Mouse (Mus musculus): Measurements from ENCODE around the gene Tmem107. TPM values are rescaled to one million over a fixed set of nuclear protein-coding genes. Genes with fewer than 3 reads are reported as not detected.

The Tmem107 gene
- polyA plus RNA-seq, 2 experiments = 47.8 to 54.4 TPM

DNA sequence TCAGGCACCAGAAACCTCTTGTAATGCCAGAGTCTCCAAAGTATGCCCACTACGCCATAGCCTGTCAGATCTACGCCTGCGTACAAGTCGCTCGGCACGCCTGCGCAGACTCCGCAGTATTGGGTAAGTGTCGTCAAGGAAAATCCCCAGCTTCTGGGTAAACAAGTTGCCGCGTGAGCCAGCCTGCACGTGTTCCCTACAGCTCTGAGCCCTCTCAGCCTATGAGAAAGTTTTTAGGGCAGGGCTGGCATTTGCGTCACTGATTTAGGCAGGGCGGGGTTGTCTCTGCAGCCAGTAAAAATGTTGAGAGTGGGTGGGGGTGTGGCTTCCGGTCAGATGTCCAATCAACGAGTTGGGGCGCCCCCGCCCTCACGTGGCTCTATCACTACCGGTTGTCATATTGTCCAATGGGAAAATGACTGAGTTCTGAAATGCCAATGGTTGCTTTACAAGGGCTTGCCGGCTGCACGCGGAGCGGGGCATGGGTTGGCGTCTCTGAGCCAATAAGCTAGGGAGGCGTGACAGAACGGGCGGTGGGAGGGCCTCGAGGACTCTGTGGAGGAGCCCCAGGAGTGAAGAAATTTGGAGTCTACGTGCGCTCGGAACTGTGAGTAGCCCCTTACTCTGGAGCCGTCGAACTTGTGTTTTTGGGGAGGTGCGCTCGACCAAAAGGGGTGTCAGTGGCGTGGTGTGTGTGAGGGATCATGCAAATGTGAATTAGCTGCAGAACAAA is 24.3 kb downstream of the Tmem107 start, which contains the start of gene Per1:
TSS of gene Per1 (plus strand) at position 521 of the 733 bp plus-strand sequence.
- under 1% methylated on average over 37 of the region's 37 CpGs for WGBS
- Histone ChIP-seq H3K9me3 (ENCODE audit: control insufficient read depth, low read length) (no peaks in the 10 kb centered on the region), H3K9ac (ENCODE audit: low read depth, low read length, severe bottlenecking) (peak within 1 kb of the TSS; percentile 62), H3K4me3 (replicated peaks; ENCODE audit: low read length) (peak within 1 kb of the TSS; percentile 62), H3K4me2 (replicated peaks; ENCODE audit: low read depth, low read length, severe bottlenecking) (peak within 1 kb of the TSS; percentile 60), H3K27ac (replicated peaks; ENCODE audit: low read depth, low read length) (peak within 1 kb of the TSS; percentile 89), H3K27me3 (ENCODE audit: control insufficient read depth, insufficient read depth, low read length) (no peaks in the 10 kb centered on the region), H3K4me1 (ENCODE audit: control insufficient read depth, insufficient read depth, low read length) (peaks cover 31% of the 10 kb centered on the region), H3K36me3 (ENCODE audit: control insufficient read depth, insufficient read depth, low read length) (peaks cover 30% of the 10 kb centered on the region)
- ATAC-seq (ENCODE audit: low FRiP score, low read depth) (peak; percentile 91), DNase-seq (ENCODE audit: low spot score) (peak; percentile 100)
- 0 out of 2 replicates have a peak, but pooled peaks have one; percentile 16 for TF ChIP-seq POLR2A (IDR thresholded peaks at IDR 0.05; ENCODE audit: borderline replicate concordance, extremely low read depth, insufficient read depth, insufficient read length)

DNA sequence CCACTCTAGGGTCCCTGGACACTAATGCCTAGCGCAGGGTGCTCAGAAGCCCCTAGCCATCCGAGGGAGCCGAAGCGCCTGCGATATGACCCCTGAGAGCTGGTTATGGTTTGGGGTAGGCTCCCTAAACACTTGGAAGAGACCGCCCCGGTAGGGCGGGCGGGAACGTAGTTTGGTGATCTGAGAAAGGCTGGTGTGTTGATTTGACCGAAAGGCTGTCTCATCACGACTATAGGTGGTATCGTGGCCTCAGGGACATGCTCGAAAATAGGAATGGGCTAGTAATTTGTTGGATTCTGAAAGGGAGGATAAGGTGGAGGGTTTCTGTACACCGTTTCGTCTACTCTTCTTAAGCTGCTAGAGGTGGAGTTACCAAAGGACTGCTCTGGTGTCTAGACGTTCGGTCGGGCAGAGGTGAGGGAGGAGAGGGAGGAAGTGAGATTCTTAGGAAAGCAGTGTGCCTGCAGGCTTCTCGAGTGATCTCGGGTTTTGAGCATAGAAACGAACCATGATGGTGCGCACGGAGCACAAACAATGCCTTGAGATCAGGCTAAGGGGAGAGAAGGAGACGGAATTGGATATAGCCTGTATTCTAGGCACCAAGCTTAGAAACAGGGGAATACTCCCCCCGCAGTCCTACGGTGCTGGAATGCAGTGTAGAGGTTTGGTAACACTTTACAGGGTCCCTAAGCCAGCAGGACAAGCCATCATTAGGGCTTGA is 25.1 kb downstream of the Tmem107 start:
- 2% methylated on average over 27 of the region's 27 CpGs for WGBS
- H3K4me3 ChIP-seq (replicated peaks; ENCODE audit: low read length) = peak overlapping the region; percentile 62
- H3K36me3 ChIP-seq (ENCODE audit: control insufficient read depth, insufficient read depth, low read length) = peaks cover 26% of the 10 kb centered on the region
- H3K27me3 ChIP-seq (ENCODE audit: control insufficient read depth, insufficient read depth, low read length) = no peaks in the 10 kb centered on the region
- no peak for TF ChIP-seq POLR2A (IDR thresholded peaks at IDR 0.05; ENCODE audit: borderline replicate concordance, extremely low read depth, insufficient read depth, insufficient read length)
- H3K4me2 ChIP-seq (replicated peaks; ENCODE audit: low read depth, low read length, severe bottlenecking) = peak overlapping the region; percentile 60
- H3K4me1 ChIP-seq (ENCODE audit: control insufficient read depth, insufficient read depth, low read length) = peaks cover 30% of the 10 kb centered on the region
- H3K9ac ChIP-seq (ENCODE audit: low read depth, low read length, severe bottlenecking) = peak overlapping the region; percentile 62
- H3K9me3 ChIP-seq (ENCODE audit: control insufficient read depth, low read length) = no peaks in the 10 kb centered on the region
- H3K27ac ChIP-seq (replicated peaks; ENCODE audit: low read depth, low read length) = peak overlapping the region; percentile 89
- ATAC-seq (ENCODE audit: low FRiP score, low read depth) (no peak), DNase-seq (ENCODE audit: low spot score) (no peak)

GRCm38 (mm10) chr11:69096360-69096986 is 25.9 kb downstream of the Tmem107 start:
- 6% methylated on average over 9 of the region's 9 CpGs for WGBS
- no peaks in the 10 kb centered on the region for H3K27me3 ChIP-seq (ENCODE audit: control insufficient read depth, insufficient read depth, low read length)
- peaks cover 30% of the 10 kb centered on the region for H3K4me1 ChIP-seq (ENCODE audit: control insufficient read depth, insufficient read depth, low read length)
- ATAC-seq (ENCODE audit: low FRiP score, low read depth) = no peak
- DNase-seq (ENCODE audit: low spot score) = no peak
- TF ChIP-seq POLR2A (IDR thresholded peaks at IDR 0.05; ENCODE audit: borderline replicate concordance, extremely low read depth, insufficient read depth, insufficient read length) = no peak
- peak overlapping the region; percentile 89 for H3K27ac ChIP-seq (replicated peaks; ENCODE audit: low read depth, low read length)
- peaks cover 26% of the 10 kb centered on the region for H3K36me3 ChIP-seq (ENCODE audit: control insufficient read depth, insufficient read depth, low read length)
- peak overlapping the region; percentile 60 for H3K4me2 ChIP-seq (replicated peaks; ENCODE audit: low read depth, low read length, severe bottlenecking)
- H3K9ac ChIP-seq (ENCODE audit: low read depth, low read length, severe bottlenecking) = peak overlapping the region; percentile 43; the same call in 1 of the 2 replicates
- peak overlapping the region; percentile 62 for H3K4me3 ChIP-seq (replicated peaks; ENCODE audit: low read length)
- H3K9me3 ChIP-seq (ENCODE audit: control insufficient read depth, low read length) = no peaks in the 10 kb centered on the region

DNA sequence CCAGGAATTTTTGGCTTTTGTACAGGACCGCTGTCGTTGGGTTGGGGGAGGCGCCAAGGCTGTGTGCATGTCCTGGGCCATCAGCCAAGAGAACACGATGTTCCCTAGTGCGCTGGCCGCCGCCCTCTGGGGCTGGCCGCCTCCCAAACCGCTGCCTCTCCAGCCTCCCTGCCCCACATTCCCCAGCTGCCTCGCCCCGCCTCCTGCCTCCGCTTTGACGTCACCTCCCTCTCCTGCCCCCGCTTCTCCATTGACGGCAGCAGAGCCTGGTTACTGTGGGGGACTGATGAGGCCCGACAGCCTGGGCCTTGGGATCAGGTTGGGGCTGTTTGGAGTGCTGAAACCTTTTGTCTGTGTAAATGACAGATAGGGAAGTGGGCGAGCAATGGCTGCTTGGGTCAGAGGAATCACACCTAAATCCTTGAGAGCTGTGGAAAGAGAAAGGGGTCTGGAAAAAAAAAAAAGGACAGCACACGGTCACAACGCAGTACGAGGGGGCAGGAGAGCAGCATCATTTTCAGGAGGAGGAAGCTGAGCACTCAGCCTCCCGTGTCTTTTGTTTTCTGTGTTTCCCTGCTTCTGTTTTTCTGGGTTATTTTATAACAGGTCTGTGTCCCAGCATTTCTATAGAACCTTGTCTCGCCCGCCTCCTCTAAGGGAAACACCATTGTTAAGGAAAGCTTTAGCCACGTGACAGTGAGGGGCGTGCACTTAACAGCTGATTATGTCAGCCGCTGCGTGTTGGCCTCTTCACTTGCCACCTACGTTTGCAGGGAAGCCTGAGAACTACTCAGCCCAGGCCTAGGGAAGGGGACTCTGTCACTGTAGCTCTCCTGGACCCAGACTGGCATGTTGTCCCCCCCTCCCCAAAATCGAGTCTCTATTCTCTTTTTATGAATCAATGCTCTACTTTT is 26.6 kb downstream of the Tmem107 start:
- Histone ChIP-seq H3K27me3 (ENCODE audit: control insufficient read depth, insufficient read depth, low read length) (no peaks in the 10 kb centered on the region), H3K4me3 (replicated peaks; ENCODE audit: low read length) (peak overlapping the region; percentile 62), H3K4me2 (replicated peaks; ENCODE audit: low read depth, low read length, severe bottlenecking) (peak overlapping the region; percentile 60), H3K36me3 (ENCODE audit: control insufficient read depth, insufficient read depth, low read length) (peaks cover 26% of the 10 kb centered on the region), H3K27ac (replicated peaks; ENCODE audit: low read depth, low read length) (peak overlapping the region; percentile 89), H3K9ac (ENCODE audit: low read depth, low read length, severe bottlenecking) (peak overlapping the region; percentile 43), H3K4me1 (ENCODE audit: control insufficient read depth, insufficient read depth, low read length) (peaks cover 30% of the 10 kb centered on the region), H3K9me3 (ENCODE audit: control insufficient read depth, low read length) (no peaks in the 10 kb centered on the region)
- TF ChIP-seq POLR2A (IDR thresholded peaks at IDR 0.05; ENCODE audit: borderline replicate concordance, extremely low read depth, insufficient read depth, insufficient read length) = no peak
- ATAC-seq (ENCODE audit: low FRiP score, low read depth) (peak; percentile 48), DNase-seq (ENCODE audit: low spot score) (peak; percentile 97)
- 3% methylated on average over 28 of the region's 29 CpGs for WGBS

Data from limb, embryonic 14.5 days (tissue).